Mouse (Mus musculus): ENCODE results near the gene Bcl7a.

GRCm38 (mm10) chr5:123313851-123314380 is 29.7 kb upstream of the Bcl7a start:
- TF ChIP-seq GATA1 (IDR thresholded peaks at IDR 0.05; ENCODE audit: low read length) (no peak), TAL1 (IDR thresholded peaks at IDR 0.05; ENCODE audit: low read length) (no peak)
